Mouse (Mus musculus) kidney, adult 2 months (tissue): ENCODE data around the gene Tcte1.

Source experiments
- CTCF ChIP-seq: fragments of 200-500 bp; conservative IDR thresholded peaks from 2 replicates; pipeline ENCODE4 v1.5.1; 2011; ENCODE audit warnings: low read depth, mild to moderate bottlenecking, control low read depth, low read length, moderate library complexity, mixed read lengths; ENCODE audit not compliant: insufficient read depth, insufficient read length
- POLR2A ChIP-seq: fragments of 200-500 bp; IDR thresholded peaks from one replicate; pipeline ENCODE4 v1.6.1; 2011; ENCODE audit warnings: low read depth, low read length, control low read depth

GRCm38 (mm10) chr17:45487216-45487615 lies 36.0 kb upstream of the Tcte1 start:
- no peak for TF ChIP-seq POLR2A
- TF ChIP-seq CTCF = no peak
